In genomic region chr10:95415533-95416360, GRCm38 (mm10) we compare ENCODE assay signal across 8 mouse cellular contexts. TPM values are rescaled to one million over a fixed set of nuclear protein-coding genes. Genes with fewer than 3 reads are reported as not detected.
DNase-seq lines count a peak whose midpoint lies in the region; ATAC-seq and TF ChIP-seq lines count a peak whose summit lies in the region.

No protein-coding gene starts in this region.

- H3K27me3 ChIP-seq in hindbrain, embryonic 15.5 days = no peaks in the 10 kb centered on the region
- H3K27me3 ChIP-seq in midbrain, embryonic 12.5 days = peaks cover 16% of the 10 kb centered on the region
- peaks cover 33% of the 10 kb centered on the region for H3K27me3 ChIP-seq in spleen, adult 2 months (ENCODE audit: control insufficient read depth, insufficient read depth, low read length)

- intact Hi-C loops in left cerebral cortex, postnatal 36 days (cut with DNase I) = loop anchor here (2.0 to 5.0 kb wide), 5 partner anchors 57 to 425 kb away; no protein-coding TSS in a partner anchor

- H3K4me2 ChIP-seq in hindbrain, embryonic 15.5 days = peak overlapping the region; percentile 99
- peak overlapping the region; percentile 98 for H3K4me2 ChIP-seq in midbrain, embryonic 12.5 days (replicated peaks)

- under 1% methylated on average over 62 of the region's 65 CpGs for WGBS in hindbrain, embryonic 15.5 days
- under 1% methylated on average over 60 of the region's 65 CpGs for WGBS in midbrain, embryonic 12.5 days
- 1% methylated on average over 65 of the region's 65 CpGs for WGBS in spleen, adult 2 months

- no peak for TF ChIP-seq CTCF in spleen, adult 2 months (IDR thresholded peaks at IDR 0.05; ENCODE audit: extremely low read depth, insufficient read depth, insufficient read length, insufficient replicate concordance)

- peak; percentile 8 for DNase-seq in cerebellum, adult 11 months
- no peak for DNase-seq in cerebellum, adult 9-10 months
- DNase-seq in cerebellum, adult 8-10 months = peak; percentile 17
- peak; percentile 59 to 61 for DNase-seq in frontal cortex, postnatal 36 days (ENCODE audit: low spot score in 2 of 2)
- peak; percentile 74 to 78 for DNase-seq in left cerebral cortex, postnatal 36 days (ENCODE audit: low spot score in 2 of 2)
- peak in 1 of 2 experiments; percentile 30 for DNase-seq in spleen, adult 2 months (ENCODE audit: low read depth in 1 of 2, low spot score in 2 of 2)

- peaks cover 5% of the 10 kb centered on the region for H3K36me3 ChIP-seq in hindbrain, embryonic 15.5 days
- H3K36me3 ChIP-seq in midbrain, embryonic 12.5 days = no peaks in the 10 kb centered on the region
- no peaks in the 10 kb centered on the region for H3K36me3 ChIP-seq in spleen, adult 2 months (ENCODE audit: control insufficient read depth, insufficient read depth, low read length)

- peak; percentile 34 for ATAC-seq in hindbrain, embryonic 15.5 days (ENCODE audit: low FRiP score, low read depth)
- peak; percentile 39 for ATAC-seq in midbrain, embryonic 12.5 days (ENCODE audit: low FRiP score, low read depth)

- peak overlapping the region; percentile 88 for H3K9ac ChIP-seq in hindbrain, embryonic 15.5 days
- peak overlapping the region; percentile 87 for H3K9ac ChIP-seq in midbrain, embryonic 12.5 days (replicated peaks)

- H3K27ac ChIP-seq in hindbrain, embryonic 15.5 days (replicated peaks) = peak overlapping the region; percentile 92
- peak overlapping the region; percentile 85 for H3K27ac ChIP-seq in midbrain, embryonic 12.5 days (replicated peaks)
- no peak overlapping the region for H3K27ac ChIP-seq in spleen, adult 2 months (ENCODE audit: insufficient read depth, low read length)

- H3K4me1 ChIP-seq in hindbrain, embryonic 15.5 days (replicated peaks) = peaks cover 26% of the 10 kb centered on the region
- H3K4me1 ChIP-seq in midbrain, embryonic 12.5 days = peaks cover 15% of the 10 kb centered on the region
- H3K4me1 ChIP-seq in spleen, adult 2 months (ENCODE audit: control insufficient read depth, insufficient read depth, insufficient read length) = peaks cover 22% of the 10 kb centered on the region

- no peak for TF ChIP-seq POLR2A in spleen, adult 2 months (IDR thresholded peaks at IDR 0.05; ENCODE audit: low read depth, low read length)

- no peaks in the 10 kb centered on the region for H3K9me3 ChIP-seq in hindbrain, embryonic 15.5 days
- H3K9me3 ChIP-seq in midbrain, embryonic 12.5 days = no peaks in the 10 kb centered on the region

- H3K4me3 ChIP-seq in hindbrain, embryonic 15.5 days = peak overlapping the region; percentile 80
- peak overlapping the region; percentile 71 for H3K4me3 ChIP-seq in midbrain, embryonic 12.5 days
- peak overlapping the region; percentile 60 for H3K4me3 ChIP-seq in spleen, adult 2 months (ENCODE audit: extremely low read depth, insufficient read depth, insufficient read length)

RNA-seq across cellular contexts. Expression of gene Socs2, which starts 1.2 kb away (rescaled TPM):
- 108 and 118 TPM in 2 replicates for polyA plus RNA-seq in hindbrain, embryonic 15.5 days (2015; fragmentation: Nextera tagmentation; extraction: Ambion mirVana)
- total RNA-seq in left cerebral cortex, postnatal 36 days (2021) = 10 to 100 TPM; 26.5 to 38.5 TPM
- 37.9 and 38.4 TPM in 2 replicates for polyA plus RNA-seq in midbrain, embryonic 12.5 days (2016; fragmentation: Nextera tagmentation; extraction: Ambion mirVana)
- 10.2 and 12.7 TPM in 2 replicates for polyA plus RNA-seq in spleen, adult 2 months (2012; rRNA removed)
